Mouse (Mus musculus): Measurements from ENCODE around the gene Mdh2. TPM values are rescaled to one million over a fixed set of nuclear protein-coding genes. Genes with fewer than 3 reads are reported as not detected.
A peak's percentile ranks its signal among the peaks of the same experiment; 100 is the strongest.

Mdh2 gene
- polyA plus RNA-seq, 1 experiment from 2014 or later: 302 TPM

DNA sequence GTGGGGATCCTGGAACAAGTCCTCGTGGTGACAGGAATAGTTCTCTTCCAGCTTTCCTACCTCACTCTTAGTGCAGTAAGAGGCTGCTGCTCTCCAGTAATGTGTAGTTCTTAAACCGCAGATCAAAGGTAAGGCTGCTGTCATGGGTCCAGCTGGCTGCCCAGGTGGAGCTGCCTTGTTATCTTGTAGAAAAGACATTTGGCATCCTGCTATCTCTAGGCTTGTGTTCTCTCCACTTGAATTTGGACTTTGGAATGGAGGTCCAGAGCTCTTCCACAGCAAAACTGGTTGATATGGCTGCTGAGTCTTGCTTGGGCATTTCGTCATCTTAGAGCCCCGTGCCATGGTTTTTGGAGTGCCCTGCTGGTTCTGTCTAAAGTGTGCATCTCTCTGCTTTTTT, 4.6 kb downstream of the Mdh2 start:
- no peak overlapping the region for H3K4me3 ChIP-seq (ENCODE audit: low read depth, low read length)
- DNase-seq (ENCODE audit: low spot score): no peak
- H3K4me2 ChIP-seq (replicated peaks; ENCODE audit: low read depth, low read length): no peak overlapping the region
- no peak overlapping the region for H3K9ac ChIP-seq (replicated peaks; ENCODE audit: low read depth)
- H3K4me1 ChIP-seq (ENCODE audit: insufficient read depth, low read depth, low read length): no peaks in the 10 kb centered on the region
- ATAC-seq: no peak
- TF ChIP-seq EP300 (IDR thresholded peaks at IDR 0.05): no peak
- no peak for TF ChIP-seq CTCF (IDR thresholded peaks at IDR 0.05)
- WGBS: 85% methylated on average over 4 of the region's 4 CpGs
- no peaks in the 10 kb centered on the region for H3K9me3 ChIP-seq (ENCODE audit: low read length)
- no peak overlapping the region for H3K27ac ChIP-seq (ENCODE audit: low read length)
- no peaks in the 10 kb centered on the region for H3K27me3 ChIP-seq (replicated peaks; ENCODE audit: insufficient read depth, low read length)
- H3K36me3 ChIP-seq (ENCODE audit: insufficient read depth, low read length): peaks cover 25% of the 10 kb centered on the region

GRCm38 (mm10) chr5:135793996-135794858, 15.9 kb downstream of the Mdh2 start:
- Histone ChIP-seq H3K36me3 (ENCODE audit: insufficient read depth, low read length) (peaks cover 16% of the 10 kb centered on the region), H3K9ac (replicated peaks; ENCODE audit: low read depth) (peak overlapping the region; percentile 19; the same call in 1 of the 2 replicates), H3K27me3 (replicated peaks; ENCODE audit: insufficient read depth, low read length) (no peaks in the 10 kb centered on the region), H3K9me3 (ENCODE audit: low read length) (no peaks in the 10 kb centered on the region), H3K27ac (ENCODE audit: low read length) (no peak overlapping the region), H3K4me1 (ENCODE audit: insufficient read depth, low read depth, low read length) (no peaks in the 10 kb centered on the region), H3K4me2 (replicated peaks; ENCODE audit: low read depth, low read length) (peak overlapping the region; percentile 53), H3K4me3 (ENCODE audit: low read depth, low read length) (peak overlapping the region; percentile 14; the same call in 1 of the 2 replicates)
- WGBS: 11% methylated on average over 20 of the region's 20 CpGs
- no peak for TF ChIP-seq EP300 (IDR thresholded peaks at IDR 0.05)
- TF ChIP-seq CTCF (IDR thresholded peaks at IDR 0.05): peak; percentile 98
- DNase-seq (ENCODE audit: low spot score): peak; percentile 85
- ATAC-seq: peak; percentile 90

- no peak overlapping the region for H3K27ac ChIP-seq (ENCODE audit: low read length)
Measured at GRCm38 (mm10) chr5:135794859-135795181, 16.5 kb downstream of the Mdh2 start.

DNA sequence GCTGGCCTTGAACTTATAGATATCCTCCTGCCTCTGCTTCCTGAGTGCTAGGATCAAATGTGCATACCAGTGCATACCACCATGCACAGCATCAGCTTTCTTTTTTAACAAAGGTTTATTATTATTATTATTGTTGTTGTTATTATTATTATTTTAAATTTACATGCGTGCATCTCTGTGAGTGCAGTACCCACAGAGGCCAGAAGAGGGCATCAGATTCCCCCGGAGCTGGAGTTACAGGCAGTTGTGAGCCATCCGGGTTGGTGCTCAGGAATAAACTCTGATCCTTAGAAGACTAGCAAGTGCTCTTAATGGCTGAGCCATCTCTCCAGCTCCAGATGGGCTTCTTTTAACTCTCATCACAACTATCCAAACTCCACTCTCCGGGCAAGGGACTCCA, 21.5 kb downstream of the Mdh2 start:
- no peak overlapping the region for H3K9ac ChIP-seq (replicated peaks; ENCODE audit: low read depth)
- no peak for DNase-seq (ENCODE audit: low spot score)
- H3K27me3 ChIP-seq (replicated peaks; ENCODE audit: insufficient read depth, low read length): no peaks in the 10 kb centered on the region
- H3K9me3 ChIP-seq (ENCODE audit: low read length): no peaks in the 10 kb centered on the region
- no peak overlapping the region for H3K27ac ChIP-seq (ENCODE audit: low read length)
- H3K4me3 ChIP-seq (ENCODE audit: low read depth, low read length): no peak overlapping the region
- ATAC-seq: no peak
- TF ChIP-seq CTCF (IDR thresholded peaks at IDR 0.05) (peak; percentile 50), EP300 (IDR thresholded peaks at IDR 0.05) (no peak)
- 39% methylated on average over 4 of the region's 4 CpGs for WGBS
- H3K4me1 ChIP-seq (ENCODE audit: insufficient read depth, low read depth, low read length): no peaks in the 10 kb centered on the region
- H3K36me3 ChIP-seq (ENCODE audit: insufficient read depth, low read length): no peaks in the 10 kb centered on the region
- H3K4me2 ChIP-seq (replicated peaks; ENCODE audit: low read depth, low read length): no peak overlapping the region

More at GRCm38 (mm10) chr5:135794859-135795181, 16.5 kb downstream of the Mdh2 start:
- Histone ChIP-seq H3K9me3 (ENCODE audit: low read length) (no peaks in the 10 kb centered on the region), H3K36me3 (ENCODE audit: insufficient read depth, low read length) (peaks cover 14% of the 10 kb centered on the region), H3K9ac (replicated peaks; ENCODE audit: low read depth) (no peak overlapping the region), H3K4me1 (ENCODE audit: insufficient read depth, low read depth, low read length) (no peaks in the 10 kb centered on the region), H3K4me3 (ENCODE audit: low read depth, low read length) (peak overlapping the region; percentile 14; the same call in 1 of the 2 replicates), H3K4me2 (replicated peaks; ENCODE audit: low read depth, low read length) (peak overlapping the region; percentile 53), H3K27me3 (replicated peaks; ENCODE audit: insufficient read depth, low read length) (no peaks in the 10 kb centered on the region)
- no peak for TF ChIP-seq EP300 (IDR thresholded peaks at IDR 0.05)
- no peak for TF ChIP-seq CTCF (IDR thresholded peaks at IDR 0.05)
- ATAC-seq: no peak
- DNase-seq (ENCODE audit: low spot score): no peak
- WGBS: 14% methylated on average over 5 of the region's 5 CpGs

GRCm38 (mm10) chr5:135800927-135801326, 22.6 kb downstream of the Mdh2 start:
- 4% methylated on average over 6 of the region's 6 CpGs for WGBS
- Histone ChIP-seq H3K4me1 (ENCODE audit: insufficient read depth, low read depth, low read length) (no peaks in the 10 kb centered on the region), H3K4me3 (ENCODE audit: low read depth, low read length) (no peak overlapping the region), H3K9ac (replicated peaks; ENCODE audit: low read depth) (no peak overlapping the region), H3K36me3 (ENCODE audit: insufficient read depth, low read length) (no peaks in the 10 kb centered on the region), H3K9me3 (ENCODE audit: low read length) (no peaks in the 10 kb centered on the region), H3K4me2 (replicated peaks; ENCODE audit: low read depth, low read length) (no peak overlapping the region), H3K27me3 (replicated peaks; ENCODE audit: insufficient read depth, low read length) (no peaks in the 10 kb centered on the region), H3K27ac (ENCODE audit: low read length) (no peak overlapping the region)
- ATAC-seq (no peak), DNase-seq (ENCODE audit: low spot score) (no peak)
- TF ChIP-seq CTCF (IDR thresholded peaks at IDR 0.05): no peak
- no peak for TF ChIP-seq EP300 (IDR thresholded peaks at IDR 0.05)

GRCm38 (mm10) chr5:135802641-135803040, 24.4 kb downstream of the Mdh2 start:
- DNase-seq (ENCODE audit: low spot score) (no peak), ATAC-seq (no peak)
- H3K4me3 ChIP-seq (ENCODE audit: low read depth, low read length): no peak overlapping the region
- H3K4me2 ChIP-seq (replicated peaks; ENCODE audit: low read depth, low read length): no peak overlapping the region
- H3K27me3 ChIP-seq (replicated peaks; ENCODE audit: insufficient read depth, low read length): no peaks in the 10 kb centered on the region
- TF ChIP-seq CTCF (IDR thresholded peaks at IDR 0.05) (no peak), EP300 (IDR thresholded peaks at IDR 0.05) (no peak)
- WGBS: 88% methylated on average over 8 of the region's 8 CpGs
- no peak overlapping the region for H3K27ac ChIP-seq (ENCODE audit: low read length)
- H3K9me3 ChIP-seq (ENCODE audit: low read length): no peaks in the 10 kb centered on the region
- H3K9ac ChIP-seq (replicated peaks; ENCODE audit: low read depth): no peak overlapping the region
- H3K36me3 ChIP-seq (ENCODE audit: insufficient read depth, low read length): no peaks in the 10 kb centered on the region
- no peaks in the 10 kb centered on the region for H3K4me1 ChIP-seq (ENCODE audit: insufficient read depth, low read depth, low read length)

Data from lung, postnatal 0 days (tissue).